Mouse (Mus musculus): Measurements from ENCODE around the gene Engase. TPM values are rescaled to one million over a fixed set of nuclear protein-coding genes. Genes with fewer than 3 reads are reported as not detected.

Engase gene
- total RNA-seq, 1 experiment: 10.8 TPM

DNA sequence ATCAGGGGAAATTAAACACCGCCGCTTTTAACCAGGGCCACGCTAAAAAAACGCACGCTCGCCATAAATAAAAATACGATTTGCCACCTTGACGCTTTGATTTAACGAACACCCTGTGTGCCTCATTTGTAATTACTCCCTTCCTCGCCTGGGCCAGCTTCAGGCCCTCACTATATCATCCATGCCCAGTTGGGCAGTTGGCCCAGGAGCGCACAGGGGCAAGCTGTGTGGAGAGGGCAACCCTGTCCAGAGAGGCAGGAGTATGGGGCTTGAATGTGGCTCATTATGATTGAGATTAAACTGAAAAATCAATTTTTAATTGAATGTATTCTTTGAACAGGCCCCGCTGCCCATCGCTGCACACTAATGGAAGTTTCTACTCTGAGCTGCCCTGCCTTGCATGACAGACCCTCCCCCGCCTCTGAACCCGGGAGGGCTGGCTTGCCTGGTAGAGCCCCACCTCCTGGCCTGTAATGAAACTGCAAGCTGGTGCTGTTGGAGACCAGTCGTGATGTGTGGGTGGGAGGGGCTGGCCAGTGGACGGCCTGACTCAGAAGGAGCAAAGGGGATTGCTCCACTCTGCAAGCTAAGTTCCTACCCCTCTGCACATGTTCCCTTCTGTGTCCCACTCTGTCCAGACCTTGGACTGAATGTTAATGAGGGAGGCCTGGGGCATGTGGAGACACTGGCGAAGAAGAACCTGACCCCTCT, 57.9 kb downstream of the Engase start:
- DNase-seq (ENCODE audit: low read depth, low spot score): peak; percentile 60
- in situ Hi-C loops (cut with MboI; ENCODE audit: low sequenced_read_pairs in 2 of 2, unreplicated experiment in 2 of 2): no loop called here
- TF ChIP-seq ZC3H11A (IDR thresholded peaks at IDR 0.05; ENCODE audit: borderline replicate concordance, low read depth, low read length) (no peak), CHD2 (IDR thresholded peaks at IDR 0.05; ENCODE audit: low read depth, low read length) (no peak), ZNF384 (IDR thresholded peaks at IDR 0.05; ENCODE audit: low read depth, low read length) (no peak), HCFC1 (IDR thresholded peaks at IDR 0.05; ENCODE audit: borderline replicate concordance, insufficient read depth, low read length) (no peak)
- Histone ChIP-seq H3K9me3 (ENCODE audit: control insufficient read depth, insufficient read depth, low read depth, low read length) (no peaks in the 10 kb centered on the region), H3K4me1 (ENCODE audit: control insufficient read depth in 2 of 2, insufficient read depth in 2 of 2, low read length in 2 of 2, poor library complexity in 1 of 2) (peaks cover 2 to 16% of the 10 kb centered on the region in 2 experiments; a peak in 2 of 4 replicates), H3K36me3 (ENCODE audit: control insufficient read depth, insufficient read depth, low read length, poor library complexity, severe bottlenecking) (no peaks in the 10 kb centered on the region), H3K27ac (ENCODE audit: insufficient read depth, low read depth, low read length, poor library complexity, severe bottlenecking) (no peak overlapping the region), H3K9ac (ENCODE audit: insufficient read depth, low read depth, low read length, poor library complexity, severe bottlenecking) (no peak overlapping the region), H3K4me3 (ENCODE audit: insufficient read depth in 1 of 2, low read depth in 1 of 2, low read length in 2 of 2, poor library complexity in 1 of 2, severe bottlenecking in 1 of 2) (no peak overlapping the region)

DNA sequence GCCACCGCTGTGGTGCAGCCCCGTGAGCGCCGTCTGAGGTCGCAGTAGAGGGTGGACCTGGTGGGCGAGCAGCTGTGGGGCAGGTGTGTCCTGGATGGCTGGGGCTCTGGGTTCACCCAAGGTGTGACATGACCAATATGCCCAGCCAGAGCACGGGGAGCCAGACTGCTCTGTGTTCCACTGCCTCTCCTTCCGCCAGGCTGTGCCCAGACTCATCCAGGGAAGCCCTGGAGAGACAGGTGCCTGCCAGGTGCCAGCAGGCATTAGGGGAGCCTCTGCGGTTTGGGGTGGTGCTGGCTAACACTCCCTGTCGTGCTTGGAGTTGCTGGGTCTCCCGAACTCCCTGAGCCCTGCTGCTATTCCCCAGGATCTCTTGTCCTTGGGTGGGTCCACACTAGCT, 61.4 kb downstream of the Engase start:
- Histone ChIP-seq H3K4me1 (ENCODE audit: control insufficient read depth in 2 of 2, insufficient read depth in 2 of 2, low read length in 2 of 2, poor library complexity in 1 of 2) (peaks cover 2 to 40% of the 10 kb centered on the region in 2 experiments; a peak in 2 of 4 replicates), H3K9ac (ENCODE audit: insufficient read depth, low read depth, low read length, poor library complexity, severe bottlenecking) (no peak overlapping the region), H3K4me3 (ENCODE audit: insufficient read depth in 1 of 2, low read depth in 1 of 2, low read length in 2 of 2, poor library complexity in 1 of 2, severe bottlenecking in 1 of 2) (no peak overlapping the region), H3K9me3 (ENCODE audit: control insufficient read depth, insufficient read depth, low read depth, low read length) (no peaks in the 10 kb centered on the region), H3K27ac (ENCODE audit: insufficient read depth, low read depth, low read length, poor library complexity, severe bottlenecking) (no peak overlapping the region), H3K36me3 (ENCODE audit: control insufficient read depth, insufficient read depth, low read length, poor library complexity, severe bottlenecking) (no peaks in the 10 kb centered on the region)
- DNase-seq (ENCODE audit: low read depth, low spot score): no peak
- in situ Hi-C loops (cut with MboI; ENCODE audit: low sequenced_read_pairs in 2 of 2, unreplicated experiment in 2 of 2): no loop called here
- TF ChIP-seq ZNF384 (IDR thresholded peaks at IDR 0.05; ENCODE audit: low read depth, low read length) (no peak), MAFK (IDR thresholded peaks at IDR 0.05; ENCODE audit: insufficient read depth, low read depth, low read length) (no peak)

Other genes starting within 250 kb of the Engase start
- 3.8 and 6.3 TPM in 2 replicates for gene Cyth1, start 228.2 kb upstream of the Engase start, total RNA-seq (2012; rRNA removed)
- gene Usp36, start 186.6 kb upstream of the Engase start, total RNA-seq (2012; rRNA removed): 41.7 and 45.5 TPM in 2 replicates
- gene Cep295nl, start 134.3 kb upstream of the Engase start, total RNA-seq (2012; rRNA removed): 0.49 and 0.95 TPM in 2 replicates
- 24.0 and 52.4 TPM in 2 replicates for gene Timp2, start 121.1 kb upstream of the Engase start, total RNA-seq (2012; rRNA removed)
- 1.5 and 3.0 TPM in 2 replicates for gene Lgals3bp, start 74.7 kb upstream of the Engase start, total RNA-seq (2012; rRNA removed)
- 45.4 and 59.4 TPM in 2 replicates for gene Cant1, start 57.7 kb upstream of the Engase start, total RNA-seq (2012; rRNA removed)
- gene C1qtnf1, start 48.6 kb upstream of the Engase start, total RNA-seq (2012; rRNA removed): 0.36 and 0.48 TPM in 2 replicates

All from ES-E14 (cell line).